Mouse (Mus musculus): Measurements from ENCODE around the gene Henmt1.

GRCm38 (mm10) chr3:108938691-108939090 lies 982 bp upstream of the Henmt1 start:
- no peak for TF ChIP-seq CTCF (IDR thresholded peaks at IDR 0.05; ENCODE audit: control insufficient read depth, insufficient read depth, insufficient read length)
- no peak for TF ChIP-seq FOSL1 (IDR thresholded peaks at IDR 0.05; ENCODE audit: insufficient read depth, low read length, poor library complexity, severe bottlenecking)

All from C2C12 (cell line).